Mouse (Mus musculus): ENCODE data around the gene Phip.

- no peak for TF ChIP-seq CTCF (IDR thresholded peaks at IDR 0.05; ENCODE audit: insufficient read depth, low read length)
- TF ChIP-seq POLR2A (IDR thresholded peaks at IDR 0.05; ENCODE audit: borderline replicate concordance, extremely low read depth, low read depth, low read length), result no peak
These were observed 132.6 kb downstream of the Phip start for GRCm38 (mm10) chr9:82842671-82843070.
